Comparison of ENCODE assay signal across 28 mouse cellular contexts in the genomic region with DNA sequence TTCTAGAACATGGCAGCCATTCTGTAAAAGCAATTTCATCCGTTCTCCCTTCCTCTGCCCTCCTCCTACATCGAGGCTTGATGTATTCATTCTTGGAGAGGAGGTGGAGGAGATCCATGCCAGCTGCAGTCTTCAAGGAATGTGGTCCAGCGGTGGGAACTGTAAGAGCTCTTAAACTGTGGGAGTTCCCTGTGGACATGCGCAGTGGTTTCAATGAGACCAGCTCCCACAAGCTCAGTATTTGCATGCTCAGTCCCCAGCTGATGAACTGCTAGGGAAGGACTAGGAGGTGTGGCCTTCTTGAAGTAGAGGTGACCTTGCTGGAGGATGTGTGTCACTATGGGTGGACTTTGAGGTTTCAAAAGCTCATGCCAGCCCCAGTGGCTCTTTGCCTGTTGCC.
DNase-seq lines count a peak whose midpoint lies in the region; ATAC-seq and TF ChIP-seq lines count a peak whose summit lies in the region.
"Had no signal": no experiment of that assay in that cellular context is flagged by ENCODE, and none has a peak within 500 bp of the region (broad histone marks: within the 10 kb centered on the region; RNA-seq: fewer than 3 reads in every experiment).

No protein-coding gene starts in this region.

- H3K4me3 ChIP-seq in kidney, postnatal 0 days (replicated peaks; ENCODE audit: low read depth, low read length), result no peak overlapping the region
- no peak overlapping the region for H3K4me3 ChIP-seq in lung, postnatal 0 days (ENCODE audit: low read depth, low read length)
- H3K4me3 ChIP-seq in stomach, embryonic 16.5 days (replicated peaks; ENCODE audit: low read length), result no peak overlapping the region
- no peak overlapping the region for H3K4me3 ChIP-seq in left cerebral cortex, adult 2 months
- H3K4me3 ChIP-seq: embryonic facial prominence, embryonic 12.5 days; erythroblast, embryonic 14.5 days; forebrain, embryonic 12.5 days; heart, embryonic 15.5 days; hindbrain, embryonic 13.5 days; limb, embryonic 15.5 days; midbrain, embryonic 13.5 days; neural tube, embryonic 13.5 days had no signal

- TF ChIP-seq CTCF in kidney, postnatal 0 days (IDR thresholded peaks at IDR 0.05; ENCODE audit: low read depth), result no peak
- TF ChIP-seq CTCF in lung, postnatal 0 days (IDR thresholded peaks at IDR 0.05), result no peak
- TF ChIP-seq CTCF in left cerebral cortex, adult 2 months (IDR thresholded peaks at IDR 0.05), result no peak

- DNase-seq in kidney, postnatal 0 days (ENCODE audit: low spot score), result peak; percentile 28
- DNase-seq in kidney, postnatal 25 days, result no peak
- DNase-seq in urinary bladder, adult 2 months (ENCODE audit: low spot score), result peak; percentile 9
- no peak for DNase-seq in urinary bladder, postnatal 25 days (ENCODE audit: low spot score)
- peak; percentile 89 for DNase-seq in lung, postnatal 0 days (ENCODE audit: low spot score)
- no peak for DNase-seq in ovary, postnatal 14 days (ENCODE audit: low spot score)
- no peak for DNase-seq in left cerebral cortex, adult 2 months (ENCODE audit: extremely low spot score in 1 of 2, low spot score in 2 of 2)
- DNase-seq: adrenal gland, adult 8-10 months; cerebellum, adult 18-20 months; cerebellum, postnatal 14 days; gastrocnemius, postnatal 36 days; heart, postnatal 36 days; right cerebral cortex, postnatal 14 days; thymus, adult 2 months; thymus, postnatal 4 days had no signal

- H3K9me3 ChIP-seq in kidney, postnatal 0 days (replicated peaks; ENCODE audit: low read length), result no peaks in the 10 kb centered on the region
- no peaks in the 10 kb centered on the region for H3K9me3 ChIP-seq in lung, postnatal 0 days (ENCODE audit: low read length)
- H3K9me3 ChIP-seq in stomach, embryonic 16.5 days (replicated peaks; ENCODE audit: control insufficient read depth, low read length), result no peaks in the 10 kb centered on the region
- H3K9me3 ChIP-seq: embryonic facial prominence, embryonic 12.5 days; forebrain, embryonic 12.5 days; G1E; heart, embryonic 15.5 days; hindbrain, embryonic 13.5 days; limb, embryonic 15.5 days; midbrain, embryonic 13.5 days; neural tube, embryonic 13.5 days had no signal

- no peaks in the 10 kb centered on the region for H3K27me3 ChIP-seq in kidney, postnatal 0 days (ENCODE audit: insufficient read depth, low read length)
- H3K27me3 ChIP-seq in lung, postnatal 0 days (replicated peaks; ENCODE audit: insufficient read depth, low read length), result no peaks in the 10 kb centered on the region
- H3K27me3 ChIP-seq in stomach, embryonic 16.5 days (ENCODE audit: control insufficient read depth, insufficient read depth, low read length), result no peaks in the 10 kb centered on the region
- H3K27me3 ChIP-seq: embryonic facial prominence, embryonic 12.5 days; forebrain, embryonic 12.5 days; heart, embryonic 15.5 days; hindbrain, embryonic 13.5 days; limb, embryonic 15.5 days; midbrain, embryonic 13.5 days; neural tube, embryonic 13.5 days; Patski had no signal

- WGBS in kidney, postnatal 0 days, result 45% methylated on average over 4 of the region's 4 CpGs
- 32% methylated on average over 4 of the region's 4 CpGs for WGBS in lung, postnatal 0 days
- WGBS in stomach, embryonic 16.5 days, result 49% methylated on average over 4 of the region's 4 CpGs

- peaks cover 17% of the 10 kb centered on the region for H3K4me1 ChIP-seq in kidney, postnatal 0 days (replicated peaks; ENCODE audit: insufficient read depth, low read length)
- peaks cover 4% of the 10 kb centered on the region; the same call in 1 of the 2 replicates for H3K4me1 ChIP-seq in lung, postnatal 0 days (ENCODE audit: insufficient read depth, low read depth, low read length)
- H3K4me1 ChIP-seq in stomach, embryonic 16.5 days (ENCODE audit: control insufficient read depth, insufficient read depth, low read length), result peaks cover 31% of the 10 kb centered on the region
- H3K4me1 ChIP-seq: heart, embryonic 15.5 days had no signal

- intact Hi-C loops in left cerebral cortex, adult 2 months (cut with DNase I), result no loop called here

- H3K36me3 ChIP-seq in kidney, postnatal 0 days (ENCODE audit: insufficient read depth, low read length), result no peaks in the 10 kb centered on the region
- no peaks in the 10 kb centered on the region for H3K36me3 ChIP-seq in lung, postnatal 0 days (ENCODE audit: insufficient read depth, low read length)
- no peaks in the 10 kb centered on the region for H3K36me3 ChIP-seq in stomach, embryonic 16.5 days (ENCODE audit: control insufficient read depth, insufficient read depth, low read length)
- H3K36me3 ChIP-seq: embryonic facial prominence, embryonic 12.5 days; forebrain, embryonic 12.5 days; G1E; heart, embryonic 15.5 days; hindbrain, embryonic 13.5 days; limb, embryonic 15.5 days; midbrain, embryonic 13.5 days; neural tube, embryonic 13.5 days had no signal

- H3K27ac ChIP-seq in kidney, postnatal 0 days, result no peak overlapping the region
- peak overlapping the region; percentile 71 for H3K27ac ChIP-seq in lung, postnatal 0 days (ENCODE audit: low read length)
- H3K27ac ChIP-seq in stomach, embryonic 16.5 days (ENCODE audit: low read length), result peak overlapping the region; percentile 15; the same call in 1 of the 2 replicates
- H3K27ac ChIP-seq in left cerebral cortex, adult 2 months, result no peak overlapping the region
- H3K27ac ChIP-seq: embryonic facial prominence, embryonic 12.5 days; forebrain, embryonic 12.5 days; heart, embryonic 15.5 days; hindbrain, embryonic 13.5 days; limb, embryonic 15.5 days; liver, embryonic 14.5 days; midbrain, embryonic 13.5 days; neural tube, embryonic 13.5 days had no signal

- TF ChIP-seq EP300 in lung, postnatal 0 days (IDR thresholded peaks at IDR 0.05), result no peak

- H3K9ac ChIP-seq in kidney, postnatal 0 days (ENCODE audit: low read depth, low read length), result no peak overlapping the region
- no peak overlapping the region for H3K9ac ChIP-seq in lung, postnatal 0 days (replicated peaks; ENCODE audit: low read depth)
- no peak overlapping the region for H3K9ac ChIP-seq in stomach, embryonic 16.5 days (ENCODE audit: low read length)
- H3K9ac ChIP-seq: embryonic facial prominence, embryonic 12.5 days; forebrain, embryonic 12.5 days; heart, embryonic 15.5 days; hindbrain, embryonic 13.5 days; limb, embryonic 15.5 days; liver, embryonic 14.5 days; midbrain, embryonic 13.5 days; neural tube, embryonic 13.5 days had no signal

- no peak overlapping the region for H3K4me2 ChIP-seq in kidney, postnatal 0 days (ENCODE audit: low read length)
- H3K4me2 ChIP-seq in lung, postnatal 0 days (replicated peaks; ENCODE audit: low read depth, low read length), result no peak overlapping the region
- no peak overlapping the region for H3K4me2 ChIP-seq in stomach, embryonic 16.5 days (ENCODE audit: low read depth, low read length)
- H3K4me2 ChIP-seq: embryonic facial prominence, embryonic 12.5 days; forebrain, embryonic 12.5 days; heart, embryonic 15.5 days; hindbrain, embryonic 13.5 days; limb, embryonic 15.5 days; midbrain, embryonic 13.5 days; neural tube, embryonic 13.5 days had no signal

- ATAC-seq in kidney, postnatal 0 days (replicated peaks; ENCODE audit: low FRiP score, low read depth), result no peak; the same call in 1 of the 2 replicates
- ATAC-seq in lung, postnatal 0 days, result peak; percentile 68
- no peak for ATAC-seq in stomach, embryonic 16.5 days (ENCODE audit: insufficient read depth, low FRiP score)
- ATAC-seq: activated CD4-positive, CD25-positive, alpha-beta regulatory T cell, adult 4 months; midbrain, embryonic 13.5 days; Patski had no signal

Comparison
In these comparisons a context has a peak if more than half of its experiments do, and no peak if none do; other contexts are left out.
1. DNase-seq: peak in kidney, postnatal 0 days (single experiment), urinary bladder, adult 2 months (single experiment) and lung, postnatal 0 days (single experiment); none in kidney, postnatal 25 days (0 of 2), urinary bladder, postnatal 25 days (single experiment), ovary, postnatal 14 days (single experiment) and left cerebral cortex, adult 2 months (0 of 2).
2. H3K27ac ChIP-seq: peak in lung, postnatal 0 days (single experiment) and stomach, embryonic 16.5 days (single experiment); none in kidney, postnatal 0 days (single experiment) and left cerebral cortex, adult 2 months (single experiment).